Mouse (Mus musculus) heart, postnatal 0 days (tissue): ENCODE results near the gene Gm11595.

Experiments used
- CTCF ChIP-seq: IDR thresholded peaks from 2 replicates; pipeline ENCODE4 v1.5.1; 2016; ENCODE audit warnings: antibody characterized with exemption, control low read depth, low read depth
- EP300 ChIP-seq: IDR thresholded peaks from 2 replicates; pipeline ENCODE4 v1.6.1; 2016; ENCODE audit warnings: antibody characterized with exemption, low read depth

GRCm38 (mm10) chr11:99780604-99781003 is 7.9 kb upstream of the Gm11595 start, which contains the start of gene Krtap4-8:
- TF ChIP-seq CTCF (no peak), EP300 (no peak)
